Mouse (Mus musculus): ENCODE data around the gene Armc2.

Gene Armc2

DNA sequence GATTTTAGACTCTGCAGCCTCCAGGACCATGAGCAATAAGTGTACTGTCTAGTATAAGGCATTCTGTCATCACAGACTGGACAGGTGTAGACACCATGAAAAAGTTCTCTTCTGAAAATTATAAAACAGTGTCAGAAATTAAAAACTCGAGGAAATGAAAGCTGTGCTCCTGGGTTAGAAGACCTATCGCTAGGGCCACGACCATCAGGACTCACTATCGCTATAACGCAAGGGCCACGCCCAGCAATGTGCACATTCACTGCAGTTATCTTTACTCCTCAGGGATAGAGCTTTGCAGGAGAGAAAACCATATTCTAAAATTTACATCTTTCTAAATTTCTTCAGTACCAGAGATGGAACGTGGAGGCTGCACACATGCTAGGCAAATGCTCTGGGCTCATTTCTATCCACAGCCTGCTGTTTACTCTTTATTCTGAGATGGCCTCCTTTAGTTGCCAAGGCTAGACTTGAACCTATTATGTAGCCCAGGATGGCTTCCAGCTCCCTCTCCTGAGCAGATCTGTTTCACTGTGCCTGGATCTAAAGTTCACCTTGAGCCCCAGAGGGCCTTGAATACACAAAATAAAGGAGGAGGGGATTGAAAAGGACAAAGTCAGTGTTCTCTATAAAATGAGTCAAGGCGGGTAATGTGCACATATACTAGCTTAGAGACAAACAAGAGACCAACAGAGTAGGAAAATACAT, 105.8 kb downstream of the Armc2 start:
- in situ Hi-C loops (cut with MboI, MseI) = no loop called here

DNA sequence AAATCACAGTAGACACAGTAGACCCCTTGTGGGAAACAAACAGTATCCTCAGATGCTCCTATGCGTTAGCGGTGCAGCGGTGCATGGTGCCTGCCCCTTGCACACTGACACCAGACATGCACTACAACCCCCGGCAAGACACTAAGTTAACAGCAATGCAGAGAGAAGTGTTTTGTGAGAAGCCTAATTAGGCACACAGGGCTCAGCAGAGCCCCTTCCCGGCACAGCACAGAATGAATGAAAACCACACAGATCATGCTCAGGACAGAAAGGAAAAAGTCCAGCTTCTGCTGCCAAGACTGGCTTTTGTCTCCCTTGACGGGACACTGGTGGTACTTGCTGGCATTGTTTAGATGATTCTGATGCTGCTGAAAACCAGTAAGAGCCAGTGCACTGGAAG, 109.3 kb downstream of the Armc2 start:
- in situ Hi-C loops (cut with MboI, MseI) = no loop called here

DNA sequence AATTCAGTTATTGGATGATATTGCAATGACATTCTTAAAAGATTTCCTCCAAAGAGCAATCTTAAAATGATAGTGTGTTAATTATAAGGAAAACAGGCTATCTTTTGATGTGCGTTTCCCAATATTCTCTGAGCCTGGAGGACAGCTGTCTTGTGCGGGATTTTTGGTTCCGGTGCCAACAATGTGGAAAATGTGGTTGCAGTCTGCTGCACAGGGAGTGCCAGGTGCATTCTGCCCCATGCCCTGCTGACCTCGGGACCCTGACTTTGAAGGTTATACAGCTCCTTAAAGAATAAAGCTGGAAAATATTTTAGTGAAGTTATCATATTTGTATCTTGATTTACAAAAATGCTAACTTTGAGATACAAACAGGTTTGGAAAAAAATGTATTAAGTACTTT, 110.3 kb downstream of the Armc2 start:
- in situ Hi-C loops (cut with MboI, MseI) = no loop called here

DNA sequence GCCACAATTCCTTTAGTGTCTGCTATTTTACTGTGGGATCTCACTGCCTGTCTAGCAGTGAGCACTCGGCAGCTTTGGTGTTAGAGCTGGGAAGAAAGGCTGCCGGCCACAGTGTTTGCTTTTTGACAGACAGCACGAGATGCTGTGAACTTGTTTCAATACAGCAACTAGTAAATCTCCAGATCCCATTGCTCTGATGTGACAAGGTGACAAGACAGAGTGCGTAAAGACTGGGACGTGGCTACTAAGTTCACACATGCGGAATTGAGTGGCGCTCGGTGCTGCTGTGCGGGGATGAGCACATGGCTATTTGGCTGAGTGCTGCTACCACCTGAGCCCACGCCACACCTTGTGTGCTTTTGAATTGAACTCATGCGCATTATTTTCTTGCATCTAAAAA, 110.8 kb downstream of the Armc2 start:
- in situ Hi-C loops (cut with MboI, MseI) = no loop called here

DNA sequence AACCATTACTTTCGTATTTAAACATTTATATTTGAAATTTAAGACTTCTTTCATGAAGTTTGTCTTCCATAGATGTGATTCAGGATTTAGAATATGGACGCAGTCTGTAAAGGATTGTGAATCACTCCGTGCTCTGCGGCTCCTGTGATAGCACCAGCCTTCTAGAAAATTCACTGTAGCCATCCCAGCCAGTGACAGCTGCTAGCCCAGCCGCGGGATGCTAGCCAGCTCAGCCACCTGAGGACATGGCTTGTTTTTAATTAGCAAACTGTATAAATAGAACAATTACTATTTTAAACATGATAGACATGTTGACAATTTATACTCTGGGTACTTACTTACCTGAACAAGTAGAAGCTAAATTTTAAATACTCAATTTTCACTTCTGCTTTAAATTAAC, 116.4 kb downstream of the Armc2 start:
- in situ Hi-C loops (cut with MboI, MseI) = no loop called here

DNA sequence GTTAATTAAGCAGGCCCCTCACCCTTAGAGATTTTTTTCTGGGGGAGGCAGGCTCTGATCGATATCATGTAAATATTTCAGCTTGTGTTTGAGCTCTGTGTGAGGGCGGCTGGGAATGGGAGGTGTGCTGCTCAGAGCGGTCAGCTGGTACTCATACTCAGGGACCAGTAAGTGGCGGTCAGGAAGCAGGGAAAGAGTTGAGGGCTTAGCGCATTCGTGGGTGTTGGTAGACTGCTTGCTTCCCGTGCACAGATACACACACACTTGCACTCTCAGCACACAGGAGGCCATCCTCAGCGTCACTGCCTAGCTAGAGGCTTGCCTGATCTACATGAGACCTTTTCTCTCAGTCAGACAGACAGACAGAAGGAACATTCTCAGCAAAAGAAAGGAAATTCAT, 116.8 kb downstream of the Armc2 start:
- in situ Hi-C loops (cut with MboI, MseI) = no loop called here

DNA sequence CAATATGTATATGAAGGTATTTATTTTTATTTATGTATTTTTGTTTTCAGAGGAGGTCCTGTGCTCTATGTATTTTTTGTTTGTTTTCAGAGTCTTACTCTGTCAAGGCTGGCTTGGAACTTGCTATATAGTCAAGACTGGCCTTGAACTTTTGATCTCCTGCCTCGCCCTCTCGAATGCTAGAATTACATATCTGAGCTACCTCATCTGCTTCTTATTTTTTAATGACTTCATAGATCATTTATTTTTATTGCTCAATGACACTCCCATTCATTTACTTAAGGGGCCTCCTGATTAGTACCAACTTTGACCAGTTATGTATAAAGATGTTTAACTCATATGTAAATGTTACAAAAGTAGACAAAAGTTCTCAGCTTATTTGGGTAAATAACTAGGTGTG, 121.4 kb downstream of the Armc2 start:
- in situ Hi-C loops (cut with MboI, MseI) = loop anchor here (10.0 kb wide), 1 partner anchor 82 kb away; no protein-coding TSS in a partner anchor

DNA sequence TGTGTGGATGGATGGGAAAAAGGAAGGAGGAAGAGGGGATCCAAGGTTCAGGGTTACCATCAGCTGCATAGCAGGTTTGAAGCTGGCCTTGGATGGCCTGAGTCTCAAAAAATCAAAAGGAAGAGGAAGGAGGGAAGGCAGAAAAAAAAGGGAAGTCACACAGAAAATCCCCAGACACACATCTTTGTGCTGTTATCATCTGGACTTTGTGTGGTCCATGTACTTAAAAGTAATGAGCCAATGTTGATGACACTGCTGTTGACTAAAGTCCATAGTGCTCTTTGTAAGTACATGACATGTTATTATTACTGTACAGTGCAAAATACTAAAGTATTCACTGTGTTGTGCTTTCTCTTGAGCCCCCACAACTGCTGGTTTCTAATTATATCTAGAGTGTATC, 121.8 kb downstream of the Armc2 start:
- in situ Hi-C loops (cut with MboI, MseI) = loop anchor here (10.0 kb wide), 1 partner anchor 82 kb away; no protein-coding TSS in a partner anchor

DNA sequence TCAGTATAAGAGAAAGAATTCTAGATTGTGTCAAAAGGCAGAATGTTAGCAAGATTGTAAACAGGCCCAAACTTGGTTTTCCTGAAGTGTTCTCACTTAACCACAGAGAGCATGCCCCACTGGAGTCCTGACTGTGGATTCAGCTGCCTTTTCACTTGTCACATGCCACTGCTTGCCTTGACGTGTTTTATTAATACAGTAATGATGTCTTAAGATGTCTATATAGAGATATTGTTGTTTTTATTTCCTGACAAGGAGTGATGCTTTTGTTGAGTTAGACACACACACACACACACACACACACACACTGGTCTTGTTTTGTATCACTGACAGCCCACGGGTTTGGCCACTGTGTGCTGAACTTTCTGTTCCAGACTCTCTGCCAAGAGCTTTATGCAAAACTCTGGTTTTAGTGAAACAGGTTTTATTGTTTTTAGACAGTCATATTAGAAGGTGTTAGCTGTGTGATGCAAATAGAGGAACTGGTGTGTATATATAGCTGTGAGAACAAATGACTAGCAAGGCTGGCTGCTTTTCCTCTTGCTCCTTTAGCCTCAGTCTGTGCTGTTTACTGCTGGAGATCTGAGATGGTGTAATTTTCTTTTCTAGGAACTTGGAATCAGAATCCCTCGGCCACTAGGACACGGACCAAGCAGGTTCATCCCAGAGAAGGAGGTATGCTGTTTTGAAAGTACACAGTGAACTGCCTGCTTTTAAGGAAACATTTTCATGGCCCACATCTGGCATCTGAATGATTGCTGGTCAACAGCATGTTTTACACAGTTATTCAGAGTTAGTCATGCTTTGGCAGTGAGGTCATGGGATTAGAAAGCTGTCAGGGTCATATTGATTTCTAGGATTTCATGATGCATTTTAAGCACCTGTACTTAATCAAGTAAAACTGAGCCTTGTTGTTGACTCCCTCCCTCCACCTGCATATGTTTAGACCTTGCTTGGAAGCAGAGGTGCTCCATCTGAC, 124.5 kb downstream of the Armc2 start:
- in situ Hi-C loops (cut with MboI, MseI) = loop anchor here (10.0 kb wide), 1 partner anchor 79 kb away; no protein-coding TSS in a partner anchor

DNA sequence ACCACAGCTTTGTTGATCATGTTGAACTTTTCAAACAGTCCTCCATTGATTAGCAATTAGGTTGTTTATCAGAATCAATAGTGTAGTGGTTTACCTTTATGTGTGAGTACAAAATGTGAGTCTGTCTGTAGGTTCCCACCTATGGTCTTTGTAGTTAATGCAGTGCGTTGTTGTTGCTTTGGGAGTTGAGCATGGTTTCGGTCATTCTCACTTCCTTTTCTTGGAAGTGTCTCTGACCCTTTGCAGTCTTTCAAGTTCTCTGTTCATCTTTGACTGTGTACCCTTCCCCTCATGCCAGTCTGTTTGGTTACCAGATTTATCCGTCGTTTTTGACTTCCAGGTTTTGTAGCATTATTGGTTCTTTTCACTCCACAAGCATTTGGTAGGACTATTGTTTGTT, 126.9 kb downstream of the Armc2 start:
- in situ Hi-C loops (cut with MboI, MseI) = loop anchor here (10.0 kb wide), 1 partner anchor 77 kb away; no protein-coding TSS in a partner anchor

DNA sequence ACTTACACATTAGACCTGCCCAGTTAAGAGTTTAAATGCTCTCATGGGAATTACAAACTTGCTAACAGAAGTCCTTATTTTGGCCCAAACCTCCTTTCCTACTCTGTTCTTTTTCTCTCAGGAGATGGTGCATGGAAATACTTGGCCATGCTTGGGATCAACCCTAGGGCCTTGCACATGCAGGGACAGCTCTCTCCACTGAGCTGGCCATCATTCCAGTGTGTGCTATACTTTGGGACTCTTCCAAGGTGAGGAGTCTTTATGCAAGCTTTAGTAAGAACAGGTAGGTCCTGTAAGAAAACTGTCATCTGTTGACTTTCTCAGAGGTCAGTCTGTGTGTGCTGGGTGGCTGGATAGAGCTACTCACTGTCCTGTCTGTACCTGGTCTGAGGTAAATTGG, 127.7 kb downstream of the Armc2 start:
- in situ Hi-C loops (cut with MboI, MseI) = loop anchor here (10.0 kb wide), 1 partner anchor 76 kb away; no protein-coding TSS in a partner anchor

DNA sequence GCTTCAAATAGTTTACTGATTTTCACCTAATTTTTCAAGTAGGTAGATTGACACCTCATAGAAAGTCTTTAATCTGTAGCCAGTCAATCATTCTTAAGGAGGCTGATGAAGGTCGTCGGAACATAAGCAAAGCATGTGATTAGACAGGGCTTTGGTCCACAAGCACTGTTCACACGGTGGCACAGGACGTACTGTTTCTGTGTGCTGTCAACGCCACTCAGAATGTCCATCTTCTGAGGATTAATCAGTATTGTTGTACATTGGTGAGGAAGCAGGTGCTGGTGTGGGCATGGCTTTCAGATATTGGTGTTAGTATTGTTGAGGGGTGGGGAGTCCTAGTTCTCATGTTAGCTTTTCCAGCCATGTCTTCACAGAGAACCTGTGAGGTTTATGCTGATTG, 128.7 kb downstream of the Armc2 start:
- in situ Hi-C loops (cut with MboI, MseI) = loop anchor here (5.0 kb wide), 1 partner anchor 383 kb away; no protein-coding TSS in a partner anchor

DNA sequence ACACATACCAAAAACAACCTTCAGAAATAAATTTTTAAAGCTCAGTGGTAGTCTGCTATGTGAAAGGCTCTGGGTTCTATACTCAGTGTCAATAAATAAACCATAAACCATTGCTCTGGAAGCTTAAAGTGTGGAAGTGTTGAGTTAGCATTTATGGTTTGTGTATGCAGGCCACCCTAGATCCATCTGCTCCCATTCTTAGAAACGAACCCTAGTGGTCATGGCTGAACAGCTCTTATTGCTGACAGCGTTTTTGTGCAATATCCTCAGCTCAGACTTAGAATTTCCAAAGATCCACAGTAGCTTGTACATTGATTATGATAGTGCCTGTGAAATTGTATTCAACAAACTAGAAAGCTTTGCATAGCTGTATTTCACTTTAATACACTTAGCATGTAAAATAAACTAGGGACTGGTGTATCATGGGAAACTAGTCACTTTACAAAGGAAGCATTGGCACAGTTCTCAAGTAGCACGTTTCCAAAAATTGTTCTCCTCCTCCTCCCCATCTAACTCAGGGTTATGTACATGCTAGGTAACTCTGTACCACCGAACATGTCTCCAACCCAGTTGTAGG, 129.8 kb downstream of the Armc2 start:
- in situ Hi-C loops (cut with MboI, MseI) = loop anchor here (5.0 kb wide), 1 partner anchor 384 kb away; no protein-coding TSS in a partner anchor

DNA sequence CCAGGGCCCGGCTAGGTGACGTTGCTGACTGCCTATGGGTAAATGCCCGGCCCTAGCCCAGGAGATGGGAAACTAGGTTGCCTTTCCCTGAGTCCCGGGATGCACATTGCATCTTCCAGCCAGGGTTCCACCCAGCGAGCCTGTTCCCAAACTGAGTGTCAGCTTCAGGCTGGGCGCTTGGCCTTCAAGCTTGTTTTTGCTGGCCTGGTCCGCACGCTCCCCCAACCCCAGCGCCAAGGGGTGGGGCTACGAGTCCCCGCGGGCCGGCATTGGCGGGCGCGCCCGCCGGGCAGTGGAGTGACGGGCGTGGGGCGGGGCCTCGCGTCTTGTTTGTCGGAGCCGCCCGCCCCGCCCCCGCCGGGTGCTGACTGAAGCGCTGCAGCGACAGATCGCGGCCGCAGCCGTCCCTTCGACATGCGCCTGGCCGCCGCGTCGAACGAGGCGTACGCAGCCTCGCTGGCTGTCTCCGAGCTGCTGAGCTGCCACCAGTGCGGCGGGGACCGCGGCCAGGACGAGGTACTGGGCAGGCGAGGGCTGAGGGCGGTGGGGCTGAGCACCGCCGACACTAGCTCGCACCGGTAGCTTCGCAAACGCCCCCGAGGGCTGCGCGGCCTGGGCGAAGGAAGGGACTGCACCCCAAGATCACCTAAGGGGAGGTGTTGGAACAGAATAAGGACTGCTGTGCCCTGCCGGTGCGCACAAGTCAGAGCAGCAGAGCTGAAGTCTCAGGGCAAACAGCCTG, 131.0 kb downstream of the Armc2 start:
- in situ Hi-C loops (cut with MboI, MseI) = loop anchor here (5.0 kb wide), 1 partner anchor 385 kb away; no protein-coding TSS in a partner anchor

DNA sequence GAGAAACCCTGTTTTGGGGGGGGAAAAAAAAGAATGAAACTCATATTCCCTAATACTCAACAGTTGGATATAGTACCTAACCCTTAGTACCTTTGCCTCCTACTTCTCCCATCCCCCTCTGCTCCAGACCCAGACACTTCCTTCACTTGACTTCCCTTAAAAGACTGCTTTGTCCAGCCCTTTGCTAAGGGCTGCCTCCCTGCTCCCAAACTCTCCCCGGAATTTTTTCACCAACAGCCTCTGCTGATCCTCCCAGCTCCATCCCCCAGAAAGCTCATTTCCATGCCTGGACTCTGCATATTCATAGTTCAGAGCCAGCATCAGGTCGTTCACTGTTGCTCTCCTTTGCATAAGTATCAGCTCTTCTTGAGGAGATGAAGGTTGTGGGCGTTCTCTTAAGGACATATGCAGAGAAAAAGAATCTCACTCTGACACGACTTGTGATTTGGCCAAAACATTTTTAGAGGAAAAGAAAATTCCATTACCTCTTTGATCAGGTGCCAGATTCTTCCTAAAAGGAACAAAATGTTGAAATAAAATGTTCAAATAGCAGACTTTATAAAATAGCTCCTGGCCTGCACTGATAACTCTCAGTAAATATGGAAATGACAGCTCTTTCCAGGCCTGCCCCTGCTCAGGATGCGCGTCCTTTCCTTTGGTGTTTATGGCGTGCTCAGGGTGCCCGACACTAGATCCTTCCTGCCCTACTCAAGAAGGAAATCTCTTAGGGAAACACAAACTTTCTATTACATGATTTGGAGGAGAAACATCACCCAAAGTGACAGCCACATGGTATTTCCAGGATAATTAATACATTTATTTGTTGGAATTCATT, 134.3 kb downstream of the Armc2 start:
- in situ Hi-C loops (cut with MboI, MseI) = no loop called here

DNA sequence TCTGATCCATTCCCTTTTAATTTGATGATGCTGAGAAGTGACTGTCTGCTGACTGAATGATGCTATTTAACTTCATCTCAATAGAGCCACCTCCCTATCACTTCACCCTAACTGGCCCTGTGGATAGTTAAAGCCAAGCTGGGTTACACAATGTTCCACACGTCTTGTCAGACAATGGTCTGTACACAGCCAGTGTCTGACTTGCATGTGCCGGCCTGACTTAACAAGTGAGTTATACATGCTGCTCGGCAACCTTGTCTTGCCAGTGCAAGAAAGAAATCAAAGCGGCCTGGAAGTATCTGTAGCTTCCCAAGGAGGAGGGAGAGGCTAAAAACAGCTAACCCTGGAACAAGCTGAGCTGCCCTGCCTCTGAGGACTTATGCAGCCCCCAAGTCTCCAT, 136.8 kb downstream of the Armc2 start:
- in situ Hi-C loops (cut with MboI, MseI) = no loop called here

DNA sequence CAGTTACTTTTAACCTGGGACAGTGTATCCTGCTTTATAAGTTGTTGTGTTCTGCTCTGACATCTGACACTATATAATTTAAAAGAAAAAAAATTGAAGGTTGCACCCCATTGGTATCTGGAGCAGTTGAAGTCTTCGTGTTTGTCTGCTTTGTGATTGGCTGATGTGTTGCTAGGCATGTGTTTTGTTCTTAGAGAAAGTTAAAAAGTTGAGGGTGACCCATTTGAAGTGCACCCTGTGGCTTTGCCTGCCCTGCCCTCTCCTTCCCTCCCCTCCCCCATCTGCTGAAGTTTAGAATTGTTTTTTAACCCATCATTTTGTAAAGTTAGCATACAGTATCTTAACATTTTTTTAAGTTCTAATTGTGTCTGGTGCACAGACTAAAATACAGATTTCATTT, 137.5 kb downstream of the Armc2 start:
- in situ Hi-C loops (cut with MboI, MseI) = no loop called here

DNA sequence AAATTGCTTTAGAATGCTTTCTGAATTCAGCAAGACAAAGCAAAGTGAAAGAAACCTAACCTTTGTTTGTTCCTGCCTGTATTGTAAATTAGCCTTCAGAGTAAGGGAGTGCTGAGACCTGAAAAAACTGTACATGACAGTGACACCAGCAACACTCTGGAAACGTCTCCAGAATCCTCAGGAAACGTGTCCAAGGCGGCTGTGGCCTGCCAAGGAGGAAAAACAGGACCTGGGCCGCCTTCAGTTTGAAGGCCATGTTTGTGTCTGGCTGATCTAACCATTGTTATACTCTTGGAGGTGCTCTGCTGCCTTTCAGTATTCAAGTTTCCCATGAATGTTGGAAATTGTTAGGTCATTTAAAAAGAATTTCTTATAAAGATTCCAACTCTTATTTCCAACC, 138.0 kb downstream of the Armc2 start:
- in situ Hi-C loops (cut with MboI, MseI) = no loop called here

DNA sequence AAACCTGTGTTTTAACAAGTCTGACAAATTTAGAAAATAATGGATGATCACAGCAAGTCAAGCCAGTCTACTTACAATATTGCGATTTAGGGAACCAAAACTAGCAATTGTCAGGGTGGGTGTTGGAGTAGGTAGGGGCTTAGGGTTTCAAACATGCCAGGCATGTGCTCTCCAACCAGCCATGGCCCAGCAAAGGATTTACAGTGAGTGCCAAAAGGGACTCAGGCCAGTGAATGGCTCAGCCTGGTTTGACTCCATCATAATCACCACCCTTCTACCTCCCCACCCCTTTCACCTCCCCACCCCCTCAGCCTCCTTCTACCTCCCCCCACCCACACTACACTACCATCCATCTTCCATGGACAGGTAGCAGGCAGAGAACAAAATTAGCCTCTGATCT, 138.6 kb downstream of the Armc2 start:
- in situ Hi-C loops (cut with MboI, MseI) = loop anchor here (5.0 kb wide), 1 partner anchor 52 kb away; no protein-coding TSS in a partner anchor

DNA sequence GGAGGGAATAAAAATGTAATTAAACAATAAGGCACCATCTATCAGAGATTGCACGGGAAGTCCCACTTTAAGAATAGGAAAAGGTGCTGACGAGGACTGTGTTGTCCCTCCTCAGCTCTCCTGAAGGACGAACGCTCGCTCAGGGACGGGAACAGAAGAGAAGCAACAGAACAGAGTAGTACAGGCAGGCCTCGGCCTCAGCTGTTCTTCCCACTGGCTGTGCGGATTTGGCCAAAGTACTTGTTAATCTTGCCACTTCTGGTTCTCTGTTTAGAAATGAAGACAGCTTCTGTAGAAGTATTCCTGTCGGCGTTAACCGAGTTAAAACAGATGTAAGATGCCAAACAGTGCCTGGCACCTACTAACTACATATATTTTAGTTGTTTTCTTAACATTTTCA, 139.9 kb downstream of the Armc2 start:
- in situ Hi-C loops (cut with MboI, MseI) = loop anchor here (5.0 kb wide), 1 partner anchor 51 kb away; no protein-coding TSS in a partner anchor

Measured in regulatory T cell (primary cell).